Mouse (Mus musculus) neural tube, postnatal 0 days (tissue): ENCODE measurements around the gene Tdrd6. TPM values are rescaled to one million over a fixed set of nuclear protein-coding genes. Genes with fewer than 3 reads are reported as not detected.

Experiments
- polyA plus RNA-seq: library from polyadenylated mRNA; unstranded; fragments of >200 nt; fragmentation: Nextera tagmentation; extraction: Ambion mirVana; gene quantifications from 2 replicates; pipeline ENCODE4 v1.2.1, GENCODE M21; 2015

Gene Tdrd6
- 0.67 and 1.0 TPM in 2 replicates for polyA plus RNA-seq

GRCm38 (mm10) chr17:43629496-43630426 lies at the start of gene Tdrd6:
Gene Tdrd6 (minus strand): TSS chr17:43630299.

GRCm38 (mm10) chr17:43667290-43667843 lies 37.3 kb upstream of the Tdrd6 start, which contains the start of gene Cyp39a1:
Gene Cyp39a1 (plus strand): TSS chr17:43667425.

GRCm38 (mm10) chr17:43666576-43667289 lies 36.6 kb upstream of the Tdrd6 start, which contains the start of gene Slc25a27:
Gene Slc25a27 (minus strand): TSS chr17:43667214.

GRCm38 (mm10) chr17:43567992-43568888 lies 61.9 kb downstream of the Tdrd6 start, which contains the start of gene Pla2g7:
Gene Pla2g7 (plus strand): TSS chr17:43568098.

Other genes with a start within 250 kb of the Tdrd6 start
- gene Mep1a, start 127.5 kb downstream of the Tdrd6 start, polyA plus RNA-seq, result 0.08 TPM in 2 replicates
- gene Ankrd66, start 86.7 kb downstream of the Tdrd6 start, polyA plus RNA-seq, result 0.68 and 0.93 TPM in 2 replicates
- 149 and 153 TPM in 2 replicates for gene Pla2g7, start 62.2 kb downstream of the Tdrd6 start, polyA plus RNA-seq
- 52.1 and 62.4 TPM in 2 replicates for gene Slc25a27, start 36.9 kb upstream of the Tdrd6 start, polyA plus RNA-seq
- 8.9 and 9.4 TPM in 2 replicates for gene Cyp39a1, start 37.1 kb upstream of the Tdrd6 start, polyA plus RNA-seq
- 89.6 and 102 TPM in 2 replicates for gene Rcan2, start 171.1 kb upstream of the Tdrd6 start, polyA plus RNA-seq